Mouse (Mus musculus) bone marrow macrophage, adult 2 months (primary cell): ENCODE data around the gene Tacstd2. TPM values are rescaled to one million over a fixed set of nuclear protein-coding genes. Genes with fewer than 3 reads are reported as not detected.

ENCODE experiments used
- H3K27ac ChIP-seq: 2 replicates; pipeline ENCODE4 v1.5.1; 2012; ENCODE audit warnings: low read depth, low read length; ENCODE audit not compliant: insufficient read depth
- H3K4me1 ChIP-seq: 2 replicates; pipeline ENCODE4 v1.6.1; 2012; ENCODE audit warnings: low read length; ENCODE audit not compliant: control insufficient read depth, insufficient read depth
- H3K4me3 ChIP-seq: 2 replicates; pipeline ENCODE4 v1.5.1; 2012; ENCODE audit warnings: mild to moderate bottlenecking, low read length, moderate library complexity; ENCODE audit not compliant: insufficient read depth
- CTCF ChIP-seq: IDR thresholded peaks from 2 replicates; pipeline ENCODE4 v1.5.1; 2012; ENCODE audit warnings: low read depth, mild to moderate bottlenecking, low read length, moderate library complexity
- POLR2A ChIP-seq: IDR thresholded peaks from 2 replicates; pipeline ENCODE4 v1.6.1; 2012; ENCODE audit warnings: mild to moderate bottlenecking, low read depth, low read length, borderline replicate concordance
- polyA plus RNA-seq: library from polyadenylated mRNA; stranded (reverse); fragments of >200 nt; gene quantifications from 2 replicates; pipeline ENCODE4 v1.2.4, GENCODE M21; 2012; ENCODE audit not compliant: missing spikeins, insufficient read depth, insufficient read length

The Tacstd2 gene
- polyA plus RNA-seq = 0.32 TPM in 1 of 2 replicates, not detected in the other

DNA sequence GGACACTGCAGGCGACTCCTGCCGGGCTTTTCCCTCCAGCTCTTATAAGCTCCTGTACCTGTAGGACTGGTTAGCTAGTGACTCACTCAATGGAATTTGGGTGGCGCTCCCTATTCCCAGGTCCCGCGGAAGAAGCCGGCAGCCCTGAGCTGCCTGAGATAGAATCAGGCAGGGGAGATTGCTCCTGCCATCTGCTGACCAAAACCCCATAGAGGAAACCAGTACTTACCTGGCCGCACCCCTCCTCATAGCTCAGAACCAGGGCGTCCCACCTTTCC is at the start of gene Tacstd2:
TSS of gene Tacstd2 (minus strand) at position 20 of the 278 bp plus-strand sequence.
- peak within 1 kb of the TSS; percentile 15; the same call in 1 of the 2 replicates for H3K4me3 ChIP-seq
- H3K27ac ChIP-seq = no peak within 1 kb of the TSS
- peaks cover 5% of the 10 kb centered on the region for H3K4me1 ChIP-seq
- no peak for TF ChIP-seq POLR2A
- no peak for TF ChIP-seq CTCF

DNA sequence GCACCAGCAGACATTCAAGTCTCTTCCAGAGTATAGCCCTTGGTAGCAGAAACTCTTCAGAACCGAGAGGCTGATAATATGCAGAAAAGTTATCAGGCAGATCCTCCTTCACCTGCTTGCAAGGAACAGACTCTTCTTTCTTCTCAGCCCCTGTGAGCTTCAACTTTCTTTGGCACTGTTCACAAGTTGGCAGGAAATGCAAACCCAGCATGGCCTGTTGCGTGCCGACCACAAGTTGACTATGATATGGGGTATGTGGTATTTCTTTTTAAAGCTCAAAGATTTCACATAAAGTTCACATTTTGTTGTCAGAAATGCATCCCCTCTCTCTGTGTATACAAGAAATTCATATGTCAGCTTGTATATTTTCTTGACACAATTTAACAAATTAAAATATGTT is 30.7 kb upstream of the Tacstd2 start:
- Histone ChIP-seq H3K4me3 (no peak overlapping the region), H3K4me1 (no peaks in the 10 kb centered on the region), H3K27ac (no peak overlapping the region)
- TF ChIP-seq POLR2A (no peak), CTCF (no peak)

DNA sequence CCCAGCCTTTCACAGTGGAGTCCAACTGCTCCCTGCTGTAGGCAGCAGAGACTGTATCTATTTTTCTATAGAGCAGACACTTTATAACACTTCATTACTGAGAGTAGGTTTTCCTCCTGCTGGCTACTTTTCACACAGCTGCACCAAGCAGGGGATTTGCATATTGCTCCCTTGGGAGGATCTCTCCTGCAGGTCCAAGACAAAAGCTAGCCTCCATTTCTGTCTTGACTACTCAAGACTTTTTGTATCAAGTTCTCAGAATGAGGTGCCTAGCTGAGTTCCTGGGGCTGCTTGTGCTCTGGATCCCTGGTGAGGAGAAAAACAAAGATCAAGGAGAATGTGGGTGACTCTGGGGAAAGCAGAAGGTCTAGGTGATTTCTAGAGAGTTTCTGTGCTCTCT is 19.8 kb upstream of the Tacstd2 start:
- TF ChIP-seq CTCF (no peak), POLR2A (no peak)
- Histone ChIP-seq H3K27ac (no peak overlapping the region), H3K4me1 (no peaks in the 10 kb centered on the region), H3K4me3 (no peak overlapping the region)

DNA sequence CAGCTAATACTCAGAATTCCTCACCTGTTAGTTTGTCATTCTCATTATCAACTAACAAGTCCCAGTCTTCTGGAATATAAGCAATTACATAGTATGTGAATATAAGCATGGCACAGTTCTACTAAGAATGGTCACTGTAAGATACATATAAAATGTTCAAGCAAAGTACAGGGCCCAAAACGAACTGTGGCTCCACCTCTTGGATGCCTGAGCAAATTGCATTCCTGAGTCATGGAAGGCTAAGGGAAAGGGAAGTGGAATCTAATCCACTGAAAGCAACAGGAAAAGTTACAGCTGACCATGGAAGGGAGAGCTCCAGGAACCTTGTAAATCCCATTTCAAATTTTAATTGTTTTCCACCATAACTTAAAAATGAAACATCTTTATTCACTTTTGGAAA is 14.0 kb upstream of the Tacstd2 start:
- Histone ChIP-seq H3K27ac (no peak overlapping the region), H3K4me3 (no peak overlapping the region), H3K4me1 (no peaks in the 10 kb centered on the region)
- TF ChIP-seq POLR2A = no peak
- no peak for TF ChIP-seq CTCF

DNA sequence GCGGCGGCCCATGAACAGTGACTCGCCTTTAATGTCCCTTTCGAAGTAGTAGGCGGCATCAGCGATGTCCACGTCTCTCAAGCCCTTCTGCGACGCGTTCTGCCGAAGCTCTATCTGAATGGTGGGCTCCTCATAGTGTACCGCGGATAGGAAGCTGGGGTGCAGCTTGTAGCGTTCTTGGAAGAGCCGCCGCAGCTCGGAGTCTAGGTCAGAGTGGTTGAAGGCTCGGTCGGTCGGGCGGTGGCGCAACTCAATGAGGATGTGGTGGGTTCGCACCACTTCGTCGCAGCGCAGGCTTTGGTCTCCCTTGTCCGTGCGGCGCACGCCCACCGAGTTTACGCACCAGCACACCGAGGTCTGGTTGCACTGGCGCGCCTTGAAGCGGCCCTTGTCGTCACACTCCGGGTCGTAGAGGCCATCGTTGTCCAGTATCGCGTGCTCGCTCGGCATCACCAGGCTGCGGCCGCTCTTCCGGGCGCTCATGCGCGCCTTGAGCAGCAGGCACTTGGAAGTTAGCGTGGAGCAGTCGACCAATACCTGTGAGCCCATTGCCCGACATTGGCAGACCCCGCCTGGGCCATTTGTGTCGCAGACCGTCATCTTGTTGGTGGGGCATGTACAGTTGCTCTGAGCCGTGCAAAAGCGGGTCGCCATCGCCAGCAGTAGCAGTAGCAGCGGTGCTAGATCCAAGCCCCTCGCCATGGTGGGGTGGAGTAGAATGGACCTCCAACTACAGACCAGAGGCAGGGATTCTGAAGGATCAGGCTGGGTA is 405 bp downstream of the Tacstd2 start:
- Histone ChIP-seq H3K4me1 (peaks cover 5% of the 10 kb centered on the region), H3K4me3 (peak overlapping the region; percentile 15; the same call in 1 of the 2 replicates), H3K27ac (no peak overlapping the region)
- no peak for TF ChIP-seq CTCF
- no peak for TF ChIP-seq POLR2A

DNA sequence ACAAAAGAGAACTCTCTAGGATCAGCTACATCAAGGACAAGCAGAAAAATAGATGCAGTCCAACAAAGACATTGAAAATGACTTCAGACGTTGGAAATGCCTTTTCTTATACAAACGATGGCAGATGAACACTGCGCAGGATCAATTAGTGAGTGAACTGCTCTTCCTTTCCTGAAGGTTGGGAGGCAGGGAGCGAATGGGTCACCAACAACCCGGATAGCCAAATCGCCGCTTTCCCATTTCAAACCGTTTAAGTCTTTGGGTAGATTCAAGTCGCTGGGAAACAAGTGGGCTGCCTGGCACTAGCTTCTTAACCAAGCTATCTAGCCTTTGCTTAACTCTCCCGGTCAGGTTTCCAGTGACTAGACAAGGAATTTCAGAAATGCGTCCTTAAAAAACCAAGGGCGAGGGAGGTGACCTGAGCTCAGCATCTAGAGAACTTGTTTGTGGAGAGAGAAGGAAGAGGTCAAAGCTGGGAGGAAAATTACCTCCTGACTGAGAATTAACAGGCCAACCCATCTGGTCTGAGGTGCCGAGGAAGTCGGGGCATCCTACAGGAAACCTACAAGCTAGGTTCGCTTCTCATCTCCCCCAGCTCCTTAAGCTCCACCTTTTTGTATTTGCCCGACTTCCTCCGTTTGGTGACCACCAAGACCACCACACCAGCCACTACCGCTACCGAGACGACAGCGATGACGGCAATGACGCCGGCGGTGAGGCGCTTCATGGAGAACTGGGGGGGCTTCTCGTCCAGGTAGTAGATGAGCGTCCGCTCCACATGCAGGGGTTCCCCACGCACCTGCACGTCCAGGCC is 1.2 kb downstream of the Tacstd2 start:
- Histone ChIP-seq H3K27ac (no peak overlapping the region), H3K4me1 (peaks cover 5% of the 10 kb centered on the region), H3K4me3 (no peak overlapping the region)
- TF ChIP-seq POLR2A = no peak

DNA sequence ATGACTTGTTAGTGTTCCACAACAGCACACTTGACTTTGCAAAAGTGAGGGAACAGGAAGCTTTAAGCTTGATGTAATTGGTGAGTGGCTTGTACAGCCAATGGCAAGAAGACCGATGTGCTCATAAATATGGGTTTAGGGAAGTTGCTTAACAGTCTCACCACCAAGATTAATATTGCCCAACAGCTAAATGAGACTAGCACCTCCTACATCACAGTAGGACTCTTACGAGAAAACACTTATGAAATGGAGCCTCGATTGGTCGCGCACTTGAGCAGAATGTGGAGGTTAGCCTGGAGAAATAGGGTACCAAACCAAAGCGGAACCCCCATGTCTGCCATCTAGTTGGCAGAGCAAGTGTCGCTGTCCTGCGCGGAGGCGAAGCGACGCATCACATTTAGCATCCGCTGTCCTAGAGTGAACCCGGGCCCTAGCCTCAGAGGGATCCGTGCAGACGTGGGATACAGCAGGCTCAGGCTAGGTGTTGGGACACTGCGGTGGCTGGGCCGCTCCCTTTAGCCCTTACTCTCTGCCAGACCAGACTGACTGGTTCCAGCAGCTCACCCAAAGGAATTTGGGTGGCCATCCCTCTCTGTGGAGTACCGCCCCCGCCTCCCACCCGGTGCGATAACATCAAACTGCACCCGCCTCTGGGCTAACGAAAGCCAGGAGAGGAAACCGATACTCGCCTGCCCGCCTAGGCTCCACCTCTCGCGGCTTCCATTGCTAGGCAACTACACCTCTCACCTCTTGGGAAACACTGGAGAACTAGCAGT is 2.7 kb downstream of the Tacstd2 start:
- peak overlapping the region; percentile 23 for H3K4me3 ChIP-seq

DNA sequence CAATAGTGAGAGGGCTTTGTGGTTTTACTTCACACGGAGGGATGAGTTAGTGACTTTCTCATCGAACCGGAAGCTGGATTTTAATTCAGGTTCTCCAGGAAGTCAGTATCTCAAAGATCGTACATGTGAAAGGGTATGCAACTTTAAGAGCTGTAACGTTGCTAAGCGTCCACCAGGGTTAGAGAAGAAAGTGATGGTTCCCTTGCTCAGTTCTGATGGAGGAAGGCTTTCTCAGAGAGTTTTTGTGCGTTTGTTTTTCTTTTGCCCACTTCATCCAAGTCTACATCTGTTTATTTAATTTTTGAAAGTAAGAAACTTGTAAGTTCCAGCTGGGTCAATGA is 3.8 kb downstream of the Tacstd2 start:
- Histone ChIP-seq H3K4me1 (peaks cover 5% of the 10 kb centered on the region), H3K27ac (no peak overlapping the region), H3K4me3 (no peak overlapping the region)
- no peak for TF ChIP-seq POLR2A
- TF ChIP-seq CTCF = no peak

More for the DNA sequence above, 2.7 kb downstream of the Tacstd2 start:
- TF ChIP-seq CTCF = no peak
- TF ChIP-seq POLR2A = no peak
- H3K4me1 ChIP-seq = peaks cover 5% of the 10 kb centered on the region
- H3K27ac ChIP-seq = no peak overlapping the region

DNA sequence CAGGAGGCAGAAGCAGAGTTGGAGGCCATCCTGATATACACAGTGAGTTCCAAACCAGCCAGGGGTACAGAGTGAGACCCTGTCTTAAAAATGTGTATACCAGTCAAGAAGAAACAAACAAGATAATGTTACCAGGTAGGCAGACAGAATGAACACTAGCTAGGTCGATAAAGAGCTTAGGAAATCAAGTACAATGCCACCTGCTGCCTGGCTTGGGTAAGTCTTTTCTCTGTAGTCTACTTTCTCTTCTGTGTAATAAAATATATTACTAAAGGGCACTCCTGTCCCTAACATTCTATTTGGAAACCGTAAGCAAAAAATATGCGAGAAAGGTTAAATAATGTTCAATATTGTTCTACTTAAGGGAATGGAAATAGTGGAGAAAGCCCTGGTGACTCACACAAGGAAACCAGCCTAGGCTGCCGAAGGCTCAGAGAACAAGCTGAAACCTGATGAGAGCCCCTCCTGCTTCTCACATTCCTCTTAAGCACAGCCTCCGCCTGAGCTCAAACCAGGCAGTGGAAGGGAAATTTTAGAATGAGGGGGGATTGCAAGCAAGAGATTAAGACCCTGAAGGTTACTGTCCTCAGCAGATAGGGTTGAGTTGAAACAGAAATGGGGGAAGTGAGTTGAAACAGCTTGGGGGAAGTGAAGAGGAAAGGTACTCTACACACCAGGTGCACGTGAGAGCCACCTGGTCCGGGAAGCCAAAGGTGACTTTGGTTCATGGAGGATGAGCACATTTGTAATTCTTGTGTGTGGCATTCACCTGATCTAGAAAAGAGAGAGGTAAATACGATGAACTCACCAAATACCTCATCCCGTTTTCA is 4.4 kb downstream of the Tacstd2 start:
- H3K27ac ChIP-seq = no peak overlapping the region
- no peak overlapping the region for H3K4me3 ChIP-seq

More for the DNA sequence above, 4.4 kb downstream of the Tacstd2 start:
- TF ChIP-seq POLR2A (no peak), CTCF (no peak)
- peaks cover 5% of the 10 kb centered on the region for H3K4me1 ChIP-seq
